Mouse (Mus musculus) limb, embryonic 15.5 days (tissue): ENCODE data around the gene Rmnd5a. TPM values are rescaled to one million over a fixed set of nuclear protein-coding genes. Genes with fewer than 3 reads are reported as not detected.

Experiments
- ATAC-seq: fragments of 200-750 bp; cut with Nextera tagmentation; 2 replicates; pipeline ENCODE4 v1.8.0; 2017; ENCODE audit warnings: low read depth, moderate TSS enrichment; ENCODE audit not compliant: insufficient number of reproducible peaks, low FRiP score, low TSS enrichment
- H3K27ac ChIP-seq: fragments of 300-500 bp; sonication (generic); 2 replicates; pipeline ENCODE4 v1.5.1; 2015; ENCODE audit warnings: moderate library complexity, mild to moderate bottlenecking, inconsistent platforms
- H3K27me3 ChIP-seq: fragments of 300-500 bp; sonication (generic); 2 replicates; pipeline ENCODE4 v1.6.1; 2015; ENCODE audit warnings: inconsistent platforms
- H3K36me3 ChIP-seq: fragments of 300-500 bp; sonication (generic); 2 replicates; pipeline ENCODE4 v1.6.1; 2015; ENCODE audit warnings: inconsistent platforms
- H3K4me1 ChIP-seq: fragments of 300-500 bp; sonication (generic); 2 replicates; pipeline ENCODE4 v1.6.1; 2015; ENCODE audit warnings: inconsistent platforms
- H3K4me2 ChIP-seq: fragments of 300-500 bp; sonication (generic); 2 replicates; pipeline ENCODE4 v1.6.1; 2015; ENCODE audit warnings: mild to moderate bottlenecking, inconsistent platforms
- H3K4me3 ChIP-seq: fragments of 300-500 bp; sonication (generic); 2 replicates; pipeline ENCODE4 v1.5.1; 2015; ENCODE audit warnings: mild to moderate bottlenecking, inconsistent platforms
- H3K9ac ChIP-seq: fragments of 300-500 bp; sonication (generic); 2 replicates; pipeline ENCODE4 v1.6.1; 2015; ENCODE audit warnings: inconsistent platforms
- H3K9me3 ChIP-seq: fragments of 300-500 bp; sonication (generic); 2 replicates; pipeline ENCODE4 v1.6.1; 2016; ENCODE audit warnings: inconsistent platforms
- WGBS: fragments of 180-500 bp; shearing (Covaris S2); methylation state at CpG from one replicate; pipeline ENCODE4 v1.1.7; 2015; 5-methylcytosine and 5-hydroxymethylcytosine counted together
- polyA plus RNA-seq: library from polyadenylated mRNA; unstranded; fragments of >200 nt; fragmentation: Nextera tagmentation; extraction: Ambion mirVana; gene quantifications from 2 replicates; pipeline ENCODE4 v1.2.1, GENCODE M21; 2015

The Rmnd5a gene
- polyA plus RNA-seq, 1 experiment from 2014 or later, result 13.1 TPM

GRCm38 (mm10) chr6:71361156-71361670 lies 79.2 kb downstream of the Rmnd5a start:
- H3K9ac ChIP-seq, result no peak overlapping the region
- no peak for ATAC-seq
- WGBS, result 61% methylated on average over 10 of the region's 10 CpGs

GRCm38 (mm10) chr6:71360751-71361150 lies 79.7 kb downstream of the Rmnd5a start:
- Histone ChIP-seq H3K27ac (no peak overlapping the region), H3K9ac (no peak overlapping the region), H3K9me3 (no peaks in the 10 kb centered on the region), H3K4me3 (no peak overlapping the region), H3K27me3 (no peaks in the 10 kb centered on the region), H3K4me1 (0 out of 2 replicates have a peak, but pooled peaks cover 3% of the 10 kb centered on the region), H3K4me2 (no peak overlapping the region), H3K36me3 (no peaks in the 10 kb centered on the region)
- no peak for ATAC-seq
- WGBS, result 58% methylated on average over 5 of the region's 5 CpGs

More at GRCm38 (mm10) chr6:71361156-71361670, 79.2 kb downstream of the Rmnd5a start:
- Histone ChIP-seq H3K4me3 (no peak overlapping the region), H3K27me3 (no peaks in the 10 kb centered on the region), H3K9me3 (no peaks in the 10 kb centered on the region), H3K4me1 (0 out of 2 replicates have a peak, but pooled peaks cover 3% of the 10 kb centered on the region), H3K36me3 (no peaks in the 10 kb centered on the region), H3K27ac (no peak overlapping the region), H3K4me2 (no peak overlapping the region; the same call in 1 of the 2 replicates)

DNA sequence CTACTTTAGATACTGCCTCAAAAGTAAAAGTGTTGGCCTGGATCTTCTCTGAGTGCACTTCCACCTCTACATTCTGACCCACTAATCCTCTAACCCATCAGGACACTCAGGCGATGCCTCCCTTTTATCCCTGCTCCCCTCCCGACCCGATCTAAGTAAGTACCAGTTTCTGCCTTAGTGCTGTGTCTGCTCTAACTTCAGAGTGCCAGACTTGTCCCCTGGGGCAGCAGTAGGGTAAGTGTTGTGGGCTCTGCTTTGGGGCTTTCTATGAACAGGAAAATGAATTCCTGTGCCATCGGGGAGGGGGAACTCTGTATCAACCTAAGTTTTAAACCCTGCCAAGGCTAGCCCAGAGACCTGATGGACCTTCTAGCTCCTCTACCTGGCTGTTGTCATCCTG lies 80.2 kb downstream of the Rmnd5a start:
- H3K27me3 ChIP-seq, result no peaks in the 10 kb centered on the region
- no peak for ATAC-seq
- no peak overlapping the region for H3K4me3 ChIP-seq
- no peak overlapping the region for H3K27ac ChIP-seq
- H3K36me3 ChIP-seq, result no peaks in the 10 kb centered on the region
- H3K9me3 ChIP-seq, result no peaks in the 10 kb centered on the region
- H3K4me2 ChIP-seq, result no peak overlapping the region
- H3K4me1 ChIP-seq, result 0 out of 2 replicates have a peak, but pooled peaks cover 3% of the 10 kb centered on the region
- 65% methylated on average over 4 of the region's 4 CpGs for WGBS
- no peak overlapping the region for H3K9ac ChIP-seq

- H3K9me3 ChIP-seq, result no peaks in the 10 kb centered on the region
- H3K4me2 ChIP-seq, result no peak overlapping the region
- H3K4me1 ChIP-seq, result 0 out of 2 replicates have a peak, but pooled peaks cover 3% of the 10 kb centered on the region
- H3K4me3 ChIP-seq, result no peak overlapping the region
- no peak overlapping the region for H3K27ac ChIP-seq
- H3K9ac ChIP-seq, result no peak overlapping the region
- WGBS, result 82% methylated on average over 7 of the region's 7 CpGs
- no peaks in the 10 kb centered on the region for H3K36me3 ChIP-seq
- no peaks in the 10 kb centered on the region for H3K27me3 ChIP-seq
- ATAC-seq, result no peak
These were observed 82.9 kb downstream of the Rmnd5a start for GRCm38 (mm10) chr6:71357493-71357892.

DNA sequence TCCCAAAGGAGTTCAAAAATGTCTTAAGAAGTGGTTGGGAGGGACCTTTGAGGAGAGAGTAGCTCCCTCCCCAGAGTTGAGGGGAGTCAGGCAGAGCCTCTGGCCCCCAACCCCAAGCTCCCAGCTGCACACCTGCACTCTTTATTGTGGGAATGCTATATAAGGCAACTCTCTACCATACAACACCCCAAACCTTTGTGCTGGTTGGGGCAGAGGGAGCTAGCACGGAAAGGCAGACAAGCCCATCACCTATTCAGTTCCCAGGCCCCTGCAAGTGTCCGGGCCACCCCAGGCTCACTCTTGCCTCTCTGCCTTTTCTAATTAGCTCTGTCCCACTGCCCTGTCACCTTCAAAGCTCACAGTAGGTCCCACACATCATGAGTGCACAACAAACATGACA lies 86.7 kb downstream of the Rmnd5a start:
- H3K9ac ChIP-seq, result no peak overlapping the region
- no peak overlapping the region for H3K4me2 ChIP-seq
- no peaks in the 10 kb centered on the region for H3K9me3 ChIP-seq
- no peaks in the 10 kb centered on the region for H3K36me3 ChIP-seq
- H3K27me3 ChIP-seq, result no peaks in the 10 kb centered on the region
- H3K4me3 ChIP-seq, result no peak overlapping the region
- H3K4me1 ChIP-seq, result no peaks in the 10 kb centered on the region
- WGBS, result 77% methylated on average over 2 of the region's 2 CpGs
- ATAC-seq, result no peak
- H3K27ac ChIP-seq, result no peak overlapping the region

GRCm38 (mm10) chr6:71352866-71353427 lies 87.5 kb downstream of the Rmnd5a start:
- Histone ChIP-seq H3K4me3 (no peak overlapping the region), H3K27me3 (no peaks in the 10 kb centered on the region), H3K9me3 (no peaks in the 10 kb centered on the region), H3K9ac (no peak overlapping the region), H3K27ac (no peak overlapping the region), H3K4me1 (no peaks in the 10 kb centered on the region), H3K4me2 (no peak overlapping the region), H3K36me3 (no peaks in the 10 kb centered on the region)
- 77% methylated on average over 10 of the region's 10 CpGs for WGBS
- ATAC-seq, result no peak

DNA sequence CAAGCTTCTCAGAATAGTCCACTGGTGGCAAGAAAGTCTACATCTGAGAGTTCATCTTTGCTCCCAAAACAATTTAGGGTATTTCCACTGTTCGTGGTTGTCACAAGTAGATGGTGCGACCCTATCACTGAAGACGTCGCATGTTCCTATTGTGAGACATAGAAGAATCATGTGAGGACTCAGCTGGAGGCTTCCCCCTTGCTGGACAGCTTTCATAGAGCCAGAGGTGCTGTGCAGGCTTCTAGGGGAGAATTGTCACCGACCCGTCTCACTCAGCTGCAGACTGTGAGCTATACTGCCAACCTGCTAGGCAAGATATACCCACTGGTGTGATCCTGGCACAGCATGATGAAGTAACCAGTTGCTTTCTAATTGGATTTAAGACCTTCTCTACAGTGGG lies 88.2 kb downstream of the Rmnd5a start:
- Histone ChIP-seq H3K9ac (no peak overlapping the region), H3K36me3 (no peaks in the 10 kb centered on the region), H3K4me3 (no peak overlapping the region), H3K27ac (no peak overlapping the region), H3K4me1 (no peaks in the 10 kb centered on the region), H3K27me3 (no peaks in the 10 kb centered on the region), H3K9me3 (no peaks in the 10 kb centered on the region), H3K4me2 (no peak overlapping the region)
- WGBS, result 92% methylated on average over 6 of the region's 6 CpGs
- ATAC-seq, result no peak

- WGBS, result 92% methylated on average over 3 of the region's 3 CpGs
- H3K9ac ChIP-seq, result no peak overlapping the region
- no peaks in the 10 kb centered on the region for H3K27me3 ChIP-seq
- H3K36me3 ChIP-seq, result no peaks in the 10 kb centered on the region
- no peaks in the 10 kb centered on the region for H3K9me3 ChIP-seq
- no peak overlapping the region for H3K4me2 ChIP-seq
- no peak for ATAC-seq
- no peaks in the 10 kb centered on the region for H3K4me1 ChIP-seq
- H3K27ac ChIP-seq, result no peak overlapping the region
- H3K4me3 ChIP-seq, result no peak overlapping the region
These were observed 89.2 kb downstream of the Rmnd5a start for GRCm38 (mm10) chr6:71351201-71351600.

DNA sequence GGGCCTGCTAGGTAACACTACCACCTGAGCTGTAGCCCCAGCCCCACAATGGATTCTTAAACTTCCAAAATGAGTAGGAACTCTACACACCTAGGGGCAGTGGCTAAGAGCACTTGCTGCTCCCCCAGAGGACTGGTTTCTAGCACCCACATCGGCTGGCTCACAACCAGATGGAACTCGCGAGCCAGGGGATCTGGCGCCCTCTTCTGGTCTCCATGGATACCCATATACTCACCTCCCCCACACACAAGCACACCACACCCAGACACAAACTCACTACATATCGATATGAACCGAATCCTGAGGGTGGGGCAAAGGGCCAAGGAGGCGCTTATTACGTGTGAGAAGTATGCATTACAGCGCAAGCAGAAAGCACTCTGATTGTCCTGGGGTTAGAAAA lies 92.4 kb downstream of the Rmnd5a start:
- no peak for ATAC-seq
- no peak overlapping the region for H3K27ac ChIP-seq
- 90% methylated on average over 9 of the region's 9 CpGs for WGBS
- H3K9me3 ChIP-seq, result no peaks in the 10 kb centered on the region
- H3K4me3 ChIP-seq, result no peak overlapping the region
- H3K9ac ChIP-seq, result no peak overlapping the region
- no peaks in the 10 kb centered on the region for H3K27me3 ChIP-seq
- no peaks in the 10 kb centered on the region for H3K4me1 ChIP-seq
- H3K4me2 ChIP-seq, result no peak overlapping the region
- no peaks in the 10 kb centered on the region for H3K36me3 ChIP-seq

GRCm38 (mm10) chr6:71341179-71341578 lies 99.3 kb downstream of the Rmnd5a start:
- no peak for ATAC-seq
- Histone ChIP-seq H3K27me3 (no peaks in the 10 kb centered on the region), H3K4me1 (peaks cover 3% of the 10 kb centered on the region; the same call in 1 of the 2 replicates), H3K4me3 (no peak overlapping the region), H3K36me3 (no peaks in the 10 kb centered on the region), H3K9me3 (no peaks in the 10 kb centered on the region), H3K27ac (no peak overlapping the region), H3K4me2 (no peak overlapping the region), H3K9ac (no peak overlapping the region)
- WGBS, result 87% methylated on average over 9 of the region's 9 CpGs

GRCm38 (mm10) chr6:71339351-71339750 lies 101.1 kb downstream of the Rmnd5a start:
- WGBS, result 51% methylated on average over 4 of the region's 4 CpGs
- peaks cover 3% of the 10 kb centered on the region; the same call in 1 of the 2 replicates for H3K4me1 ChIP-seq
- ATAC-seq, result no peak
- H3K27ac ChIP-seq, result no peak overlapping the region
- no peak overlapping the region for H3K4me2 ChIP-seq
- H3K27me3 ChIP-seq, result no peaks in the 10 kb centered on the region
- no peak overlapping the region for H3K9ac ChIP-seq
- H3K36me3 ChIP-seq, result no peaks in the 10 kb centered on the region
- no peak overlapping the region for H3K4me3 ChIP-seq
- H3K9me3 ChIP-seq, result no peaks in the 10 kb centered on the region

- Histone ChIP-seq H3K27me3 (no peaks in the 10 kb centered on the region), H3K4me3 (no peak overlapping the region), H3K4me2 (no peak overlapping the region), H3K27ac (no peak overlapping the region), H3K9ac (no peak overlapping the region), H3K4me1 (peaks cover 3% of the 10 kb centered on the region; the same call in 1 of the 2 replicates), H3K36me3 (no peaks in the 10 kb centered on the region), H3K9me3 (no peaks in the 10 kb centered on the region)
- 86% methylated on average over 3 of the region's 3 CpGs for WGBS
- no peak for ATAC-seq
These were observed 101.5 kb downstream of the Rmnd5a start for GRCm38 (mm10) chr6:71338941-71339340.
